Mouse (Mus musculus) bone marrow macrophage, adult 2 months (primary cell): ENCODE measurements around the gene Susd4.
A peak's percentile ranks its signal among the peaks of the same experiment; 100 is the strongest.

Experiments used
- CTCF ChIP-seq: IDR thresholded peaks from 2 replicates; pipeline ENCODE4 v1.5.1; 2012; ENCODE audit warnings: low read depth, mild to moderate bottlenecking, low read length, moderate library complexity
- POLR2A ChIP-seq: IDR thresholded peaks from 2 replicates; pipeline ENCODE4 v1.6.1; 2012; ENCODE audit warnings: mild to moderate bottlenecking, low read depth, low read length, borderline replicate concordance

GRCm38 (mm10) chr1:182787030-182787429, 23.4 kb downstream of the Susd4 start:
- TF ChIP-seq POLR2A: no peak
- peak; percentile 29; the same call in 1 of the 2 replicates for TF ChIP-seq CTCF
